In the genomic region with DNA sequence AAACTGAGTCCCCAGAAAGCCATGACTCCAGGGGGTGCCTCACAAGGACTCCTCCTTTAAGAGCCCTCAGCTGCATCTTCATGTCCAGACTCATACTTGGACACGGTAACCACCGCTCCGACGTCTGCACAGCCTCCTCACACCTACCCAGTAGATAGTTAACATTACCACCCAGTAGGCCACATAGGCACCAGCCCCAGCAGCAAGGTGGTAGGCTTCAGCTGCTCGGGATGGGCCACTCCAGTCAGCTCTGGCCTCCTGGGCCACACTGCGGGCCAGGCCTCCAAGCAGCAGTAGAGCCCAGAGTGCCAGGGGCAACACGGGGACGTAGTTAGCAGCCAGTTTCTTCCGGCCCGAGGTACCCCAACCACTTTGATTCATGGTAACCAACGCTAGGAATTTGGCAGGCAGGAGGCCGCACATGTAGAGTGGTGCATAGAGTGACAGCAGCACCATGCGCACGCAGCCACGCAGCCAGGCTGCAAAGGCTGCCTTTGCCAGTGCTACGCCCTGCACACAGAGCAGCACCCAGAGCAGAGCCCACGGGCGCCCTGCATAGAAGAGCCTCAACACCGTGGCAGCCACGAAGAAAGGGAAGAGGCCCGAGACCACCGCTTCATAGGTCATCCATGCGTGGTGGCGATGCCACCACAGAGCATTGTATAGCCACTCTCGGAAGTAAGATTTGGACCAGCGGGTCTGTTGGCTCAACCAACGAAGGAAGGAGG, we compare ENCODE assay signal across 10 mouse cellular contexts. TPM values are rescaled to one million over a fixed set of nuclear protein-coding genes. Genes with fewer than 3 reads are reported as not detected.
DNase-seq lines count a peak whose midpoint lies in the region; ATAC-seq and TF ChIP-seq lines count a peak whose summit lies in the region.
"Had no signal": no experiment of that assay in that cellular context is flagged by ENCODE, and none has a peak within 500 bp of the region (broad histone marks: within the 10 kb centered on the region; RNA-seq: fewer than 3 reads in every experiment).

No protein-coding gene starts in this region.

- intact Hi-C loops in left cerebral cortex, adult 2 months (cut with DNase I) = no loop called here

- WGBS in kidney, postnatal 0 days = 72% methylated on average over 27 of the region's 27 CpGs
- 75% methylated on average over 27 of the region's 27 CpGs for WGBS in forebrain, embryonic 16.5 days
- WGBS in midbrain, embryonic 15.5 days = 77% methylated on average over 27 of the region's 27 CpGs

- H3K36me3 ChIP-seq in kidney, postnatal 0 days (ENCODE audit: insufficient read depth, low read length) = 0 out of 2 replicates have a peak, but pooled peaks cover 11% of the 10 kb centered on the region
- no peaks in the 10 kb centered on the region for H3K36me3 ChIP-seq in forebrain, embryonic 16.5 days (ENCODE audit: control insufficient read depth, insufficient read depth)
- no peaks in the 10 kb centered on the region for H3K36me3 ChIP-seq in midbrain, embryonic 15.5 days (replicated peaks)

- ATAC-seq in kidney, postnatal 0 days (replicated peaks; ENCODE audit: low FRiP score, low read depth) = peak; percentile 52
- peak; percentile 77 for ATAC-seq in forebrain, embryonic 16.5 days
- ATAC-seq in midbrain, embryonic 15.5 days (replicated peaks) = peak; percentile 52

- no peak overlapping the region for H3K9ac ChIP-seq in kidney, postnatal 0 days (ENCODE audit: low read depth, low read length)
- H3K9ac ChIP-seq in forebrain, embryonic 16.5 days (replicated peaks; ENCODE audit: low read depth, low read length) = no peak overlapping the region
- H3K9ac ChIP-seq in midbrain, embryonic 15.5 days = no peak overlapping the region
- H3K9ac ChIP-seq: heart, embryonic 15.5 days had no signal

- H3K4me3 ChIP-seq in kidney, postnatal 0 days (replicated peaks; ENCODE audit: low read depth, low read length) = no peak overlapping the region
- no peak overlapping the region for H3K4me3 ChIP-seq in forebrain, embryonic 16.5 days (replicated peaks; ENCODE audit: low read length)
- H3K4me3 ChIP-seq in midbrain, embryonic 15.5 days = no peak overlapping the region
- no peak overlapping the region for H3K4me3 ChIP-seq in left cerebral cortex, adult 2 months
- H3K4me3 ChIP-seq: heart, embryonic 15.5 days had no signal

- no peak for TF ChIP-seq CTCF in kidney, postnatal 0 days (IDR thresholded peaks at IDR 0.05; ENCODE audit: low read depth)
- TF ChIP-seq CTCF in left cerebral cortex, adult 2 months (IDR thresholded peaks at IDR 0.05) = no peak

- H3K4me1 ChIP-seq in kidney, postnatal 0 days (replicated peaks; ENCODE audit: insufficient read depth, low read length) = no peaks in the 10 kb centered on the region
- H3K4me1 ChIP-seq in forebrain, embryonic 16.5 days (replicated peaks; ENCODE audit: control insufficient read depth, insufficient read depth, low read length) = peaks cover 3% of the 10 kb centered on the region
- H3K4me1 ChIP-seq in midbrain, embryonic 15.5 days = peaks cover 10% of the 10 kb centered on the region

- no peak for DNase-seq in kidney, postnatal 0 days (ENCODE audit: low spot score)
- no peak for DNase-seq in kidney, adult 11 months
- DNase-seq in ZHBTc4 (ENCODE audit: low read depth, low spot score) = peak; percentile 47
- DNase-seq in left cerebral cortex, adult 2 months (ENCODE audit: extremely low spot score in 1 of 2, low spot score in 2 of 2) = no peak
- no peak for DNase-seq in thymus, adult 18-20 months

- no peak overlapping the region for H3K4me2 ChIP-seq in kidney, postnatal 0 days (ENCODE audit: low read length)
- no peak overlapping the region for H3K4me2 ChIP-seq in forebrain, embryonic 16.5 days (ENCODE audit: low read length)
- H3K4me2 ChIP-seq in midbrain, embryonic 15.5 days = no peak overlapping the region
- H3K4me2 ChIP-seq: heart, embryonic 15.5 days had no signal

- no peaks in the 10 kb centered on the region for H3K9me3 ChIP-seq in kidney, postnatal 0 days (replicated peaks; ENCODE audit: low read length)
- no peaks in the 10 kb centered on the region for H3K9me3 ChIP-seq in forebrain, embryonic 16.5 days (ENCODE audit: control insufficient read depth, low read length)
- H3K9me3 ChIP-seq in midbrain, embryonic 15.5 days = no peaks in the 10 kb centered on the region
- H3K9me3 ChIP-seq: heart, embryonic 15.5 days had no signal

- no peaks in the 10 kb centered on the region for H3K27me3 ChIP-seq in kidney, postnatal 0 days (ENCODE audit: insufficient read depth, low read length)
- H3K27me3 ChIP-seq in forebrain, embryonic 16.5 days (replicated peaks; ENCODE audit: control insufficient read depth, insufficient read depth, low read length) = no peaks in the 10 kb centered on the region
- H3K27me3 ChIP-seq in midbrain, embryonic 15.5 days (replicated peaks) = no peaks in the 10 kb centered on the region
- H3K27me3 ChIP-seq: heart, embryonic 15.5 days had no signal

- H3K27ac ChIP-seq in kidney, postnatal 0 days = no peak overlapping the region
- H3K27ac ChIP-seq in forebrain, embryonic 16.5 days (ENCODE audit: low read length) = no peak overlapping the region
- no peak overlapping the region for H3K27ac ChIP-seq in midbrain, embryonic 15.5 days
- H3K27ac ChIP-seq in left cerebral cortex, adult 2 months = no peak overlapping the region
- H3K27ac ChIP-seq: heart, embryonic 15.5 days had no signal

RNA-seq across cellular contexts. Expression of a gene that starts 11.3 kb away (rescaled TPM):
- polyA plus RNA-seq in kidney, postnatal 0 days (2015; fragmentation: Nextera tagmentation; extraction: Ambion mirVana) = 0.28 and 0.41 TPM in 2 replicates
- polyA plus RNA-seq in forebrain, embryonic 16.5 days (2015; fragmentation: Nextera tagmentation; extraction: Ambion mirVana) = 0.32 and 0.92 TPM in 2 replicates
- polyA plus RNA-seq in midbrain, embryonic 15.5 days (2015; fragmentation: Nextera tagmentation; extraction: Ambion mirVana) = 1.2 and 1.6 TPM in 2 replicates
- total RNA-seq in left cerebral cortex, adult 2 months (2021) = under 1 TPM; 0.81 to 0.82 TPM
- total RNA-seq: neutrophil, adult 5-6 weeks had no signal

RNA-seq across cellular contexts. Expression of a gene that starts 16.7 kb away (rescaled TPM):
- 14.4 and 18.5 TPM in 2 replicates for polyA plus RNA-seq in kidney, postnatal 0 days (2015; fragmentation: Nextera tagmentation; extraction: Ambion mirVana)
- 19.0 and 30.7 TPM in 2 replicates for polyA plus RNA-seq in forebrain, embryonic 16.5 days (2015; fragmentation: Nextera tagmentation; extraction: Ambion mirVana)
- 30.3 and 33.3 TPM in 2 replicates for polyA plus RNA-seq in midbrain, embryonic 15.5 days (2015; fragmentation: Nextera tagmentation; extraction: Ambion mirVana)
- 100 to 1,000 TPM; 107 to 114 TPM for total RNA-seq in left cerebral cortex, adult 2 months (2021)

RNA-seq across cellular contexts. Expression of a gene that starts 40.0 kb away (rescaled TPM):
- polyA plus RNA-seq in kidney, postnatal 0 days (2015; fragmentation: Nextera tagmentation; extraction: Ambion mirVana) = 0.39 and 0.83 TPM in 2 replicates
- polyA plus RNA-seq in forebrain, embryonic 16.5 days (2015; fragmentation: Nextera tagmentation; extraction: Ambion mirVana) = not detected in 2 replicates
- polyA plus RNA-seq in midbrain, embryonic 15.5 days (2015; fragmentation: Nextera tagmentation; extraction: Ambion mirVana) = 0.22 and 0.25 TPM in 2 replicates
- not detected for total RNA-seq in left cerebral cortex, adult 2 months (2021)
- total RNA-seq: left cerebral cortex, postnatal 36 days had no signal

RNA-seq across cellular contexts. Expression of a gene that starts 43.9 kb away (rescaled TPM):
- polyA plus RNA-seq in kidney, postnatal 0 days (2015; fragmentation: Nextera tagmentation; extraction: Ambion mirVana) = 0.37 and 0.80 TPM in 2 replicates
- not detected in 2 replicates for polyA plus RNA-seq in forebrain, embryonic 16.5 days (2015; fragmentation: Nextera tagmentation; extraction: Ambion mirVana)
- polyA plus RNA-seq in midbrain, embryonic 15.5 days (2015; fragmentation: Nextera tagmentation; extraction: Ambion mirVana) = not detected in 2 replicates
- not detected for total RNA-seq in left cerebral cortex, adult 2 months (2021)
- total RNA-seq: left cerebral cortex, postnatal 36 days had no signal

RNA-seq across cellular contexts. Expression of a gene that starts 44.0 kb away (rescaled TPM):
- polyA plus RNA-seq in kidney, postnatal 0 days (2015; fragmentation: Nextera tagmentation; extraction: Ambion mirVana) = not detected in 2 replicates
- not detected in 2 replicates for polyA plus RNA-seq in forebrain, embryonic 16.5 days (2015; fragmentation: Nextera tagmentation; extraction: Ambion mirVana)
- polyA plus RNA-seq in midbrain, embryonic 15.5 days (2015; fragmentation: Nextera tagmentation; extraction: Ambion mirVana) = not detected in 2 replicates
- not detected for total RNA-seq in left cerebral cortex, adult 2 months (2021)
- total RNA-seq: left cerebral cortex, postnatal 36 days; neutrophil, adult 5-6 weeks had no signal
- polyA plus RNA-seq: heart, embryonic 15.5 days had no signal
